Mouse (Mus musculus): ENCODE measurements around the gene Olig1. TPM values are rescaled to one million over a fixed set of nuclear protein-coding genes. Genes with fewer than 3 reads are reported as not detected.

Olig1 gene
- polyA plus RNA-seq, 1 experiment, result not detected

- Histone ChIP-seq H3K4me1 (ENCODE audit: control insufficient read depth, insufficient read depth, low read length) (no peaks in the 10 kb centered on the region), H3K27ac (ENCODE audit: control insufficient read depth, insufficient read depth, low read depth, low read length, poor library complexity) (no peak overlapping the region), H3K4me3 (replicated peaks; ENCODE audit: control insufficient read depth, low read depth, low read length) (no peak overlapping the region)
- no peak for TF ChIP-seq CTCF (IDR thresholded peaks at IDR 0.05; ENCODE audit: control insufficient read depth, insufficient read depth, low read length)
- WGBS, result 31% methylated on average over 12 of the region's 12 CpGs
Measured at GRCm38 (mm10) chr16:91262467-91263220, 6.9 kb upstream of the Olig1 start.

DNA sequence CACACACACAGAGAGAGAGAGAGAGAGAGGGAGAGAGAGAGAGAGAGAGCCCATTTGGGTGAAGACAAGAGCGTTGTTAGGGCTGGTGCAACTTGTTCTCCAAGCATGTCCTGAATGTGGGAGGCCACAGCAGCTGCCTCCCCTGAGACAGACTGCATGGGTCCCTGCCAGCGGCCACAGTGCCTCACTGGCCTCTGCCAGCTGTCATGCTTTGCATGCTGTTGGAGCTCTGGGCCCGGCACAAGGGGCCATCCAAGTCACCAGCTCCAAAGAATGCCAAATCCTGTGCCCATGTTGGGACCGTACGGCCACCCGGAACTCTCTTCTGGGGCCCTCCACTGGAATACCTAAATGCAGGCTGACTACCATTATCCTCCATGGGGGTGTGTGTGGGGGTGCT lies 3.6 kb upstream of the Olig1 start:
- Histone ChIP-seq H3K27ac (ENCODE audit: control insufficient read depth, insufficient read depth, low read depth, low read length, poor library complexity) (no peak overlapping the region), H3K4me3 (replicated peaks; ENCODE audit: control insufficient read depth, low read depth, low read length) (no peak overlapping the region), H3K4me1 (ENCODE audit: control insufficient read depth, insufficient read depth, low read length) (no peaks in the 10 kb centered on the region)
- 76% methylated on average over 6 of the region's 6 CpGs for WGBS
- no peak for TF ChIP-seq POLR2A (IDR thresholded peaks at IDR 0.05; ENCODE audit: borderline replicate concordance, control insufficient read depth, low read depth, low read length)
- no peak for TF ChIP-seq CTCF (IDR thresholded peaks at IDR 0.05; ENCODE audit: control insufficient read depth, insufficient read depth, low read length)

GRCm38 (mm10) chr16:91268724-91269452 lies 684 bp upstream of the Olig1 start:
- WGBS, result 14% methylated on average over 13 of the region's 13 CpGs
- Histone ChIP-seq H3K4me1 (ENCODE audit: control insufficient read depth, insufficient read depth, low read length) (no peaks in the 10 kb centered on the region), H3K27ac (ENCODE audit: control insufficient read depth, insufficient read depth, low read depth, low read length, poor library complexity) (no peak overlapping the region), H3K4me3 (replicated peaks; ENCODE audit: control insufficient read depth, low read depth, low read length) (no peak overlapping the region)
- TF ChIP-seq CTCF (IDR thresholded peaks at IDR 0.05; ENCODE audit: control insufficient read depth, insufficient read depth, low read length), result no peak
- TF ChIP-seq POLR2A (IDR thresholded peaks at IDR 0.05; ENCODE audit: borderline replicate concordance, control insufficient read depth, low read depth, low read length), result no peak

DNA sequence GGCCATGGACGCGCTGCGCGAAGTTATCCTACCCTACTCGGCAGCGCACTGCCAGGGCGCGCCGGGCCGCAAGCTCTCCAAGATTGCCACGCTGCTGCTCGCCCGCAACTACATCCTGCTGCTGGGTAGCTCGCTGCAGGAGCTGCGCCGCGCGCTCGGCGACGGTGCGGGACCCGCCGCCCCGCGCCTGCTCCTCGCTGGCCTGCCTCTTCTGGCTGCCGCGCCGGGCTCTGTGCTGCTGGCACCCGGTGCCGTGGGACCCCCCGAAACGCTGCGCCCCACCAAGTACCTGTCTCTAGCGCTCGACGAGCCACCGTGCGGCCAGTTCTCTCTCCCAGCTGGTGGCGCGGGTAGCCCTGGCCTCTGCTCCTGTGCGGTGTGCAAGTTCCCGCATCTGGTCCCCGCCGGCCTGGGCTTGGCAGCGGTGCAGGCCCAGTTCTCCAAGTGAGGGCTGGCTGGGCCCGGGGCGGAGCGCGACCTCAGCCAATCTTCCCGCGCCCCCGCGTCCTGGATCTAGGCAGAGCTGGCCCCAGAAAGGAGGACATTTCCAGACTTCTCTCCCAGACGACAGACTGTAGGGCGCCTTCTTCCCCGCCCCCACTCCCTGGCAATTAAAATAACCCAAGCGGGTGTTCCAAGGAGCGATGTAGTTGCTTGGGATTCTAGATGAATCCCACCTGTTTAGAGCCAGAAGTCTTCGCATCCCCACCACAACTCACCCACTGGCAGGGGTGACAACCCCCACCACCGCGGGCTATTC lies 820 bp downstream of the Olig1 start:
- 3% methylated on average over 63 of the region's 63 CpGs for WGBS
- Histone ChIP-seq H3K27ac (ENCODE audit: control insufficient read depth, insufficient read depth, low read depth, low read length, poor library complexity) (no peak overlapping the region; the same call in 1 of the 2 replicates), H3K4me3 (replicated peaks; ENCODE audit: control insufficient read depth, low read depth, low read length) (no peak overlapping the region), H3K4me1 (ENCODE audit: control insufficient read depth, insufficient read depth, low read length) (no peaks in the 10 kb centered on the region)
- TF ChIP-seq POLR2A (IDR thresholded peaks at IDR 0.05; ENCODE audit: borderline replicate concordance, control insufficient read depth, low read depth, low read length) (no peak), CTCF (IDR thresholded peaks at IDR 0.05; ENCODE audit: control insufficient read depth, insufficient read depth, low read length) (no peak)

DNA sequence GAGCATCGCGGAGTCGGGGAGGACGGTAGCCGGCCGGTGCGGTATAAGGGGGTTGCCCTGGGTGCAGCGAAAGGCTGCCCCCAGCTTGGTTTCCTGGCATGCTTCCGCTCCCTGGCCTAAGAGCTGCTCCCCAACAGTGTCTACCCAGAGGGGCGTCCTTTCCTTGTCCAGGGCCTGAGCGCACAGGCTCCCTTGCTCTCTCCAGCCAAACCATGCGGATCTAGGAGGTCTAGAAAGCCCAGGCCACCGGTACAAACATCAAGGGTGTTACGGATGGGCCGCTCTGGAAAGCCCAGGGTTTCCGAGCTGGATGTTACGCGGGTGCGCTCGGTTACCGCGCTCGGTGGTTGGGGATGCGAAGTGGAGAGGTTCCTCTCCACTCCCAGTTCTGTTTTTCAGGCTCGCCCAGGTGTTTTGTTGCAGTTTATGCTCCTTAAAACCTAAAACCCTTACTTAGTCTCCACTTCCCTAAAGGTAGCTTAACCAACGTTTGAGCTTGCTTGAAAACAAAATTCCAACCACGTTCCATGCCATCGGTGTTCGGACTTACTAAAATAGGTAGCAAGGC lies 1.5 kb downstream of the Olig1 start:
- Histone ChIP-seq H3K4me3 (replicated peaks; ENCODE audit: control insufficient read depth, low read depth, low read length) (no peak overlapping the region), H3K4me1 (ENCODE audit: control insufficient read depth, insufficient read depth, low read length) (no peaks in the 10 kb centered on the region), H3K27ac (ENCODE audit: control insufficient read depth, insufficient read depth, low read depth, low read length, poor library complexity) (no peak overlapping the region)
- TF ChIP-seq POLR2A (IDR thresholded peaks at IDR 0.05; ENCODE audit: borderline replicate concordance, control insufficient read depth, low read depth, low read length) (no peak), CTCF (IDR thresholded peaks at IDR 0.05; ENCODE audit: control insufficient read depth, insufficient read depth, low read length) (no peak)
- 3% methylated on average over 29 of the region's 29 CpGs for WGBS

DNA sequence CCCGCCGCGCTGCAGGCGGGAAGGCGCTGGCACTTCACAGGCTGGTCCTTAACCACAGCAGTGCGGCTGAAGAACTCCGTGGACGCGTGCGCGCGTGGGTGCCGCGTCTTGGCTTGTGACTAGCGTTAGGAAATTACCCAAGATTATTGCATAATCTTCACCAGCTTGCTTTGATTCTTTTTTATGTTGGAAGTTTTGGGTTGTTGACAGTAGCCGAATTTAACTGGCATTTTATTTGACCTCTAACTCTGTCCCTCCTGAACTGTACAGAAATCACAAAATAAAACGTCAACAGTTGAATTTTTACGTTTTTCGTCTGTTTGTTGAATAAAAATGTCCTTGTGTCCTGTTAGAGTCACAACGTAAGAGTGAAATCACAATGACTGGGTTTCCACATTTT lies 2.1 kb downstream of the Olig1 start:
- TF ChIP-seq CTCF (IDR thresholded peaks at IDR 0.05; ENCODE audit: control insufficient read depth, insufficient read depth, low read length), result no peak
- no peak for TF ChIP-seq POLR2A (IDR thresholded peaks at IDR 0.05; ENCODE audit: borderline replicate concordance, control insufficient read depth, low read depth, low read length)
- Histone ChIP-seq H3K4me3 (replicated peaks; ENCODE audit: control insufficient read depth, low read depth, low read length) (no peak overlapping the region), H3K27ac (ENCODE audit: control insufficient read depth, insufficient read depth, low read depth, low read length, poor library complexity) (no peak overlapping the region), H3K4me1 (ENCODE audit: control insufficient read depth, insufficient read depth, low read length) (no peaks in the 10 kb centered on the region)
- WGBS, result 3% methylated on average over 20 of the region's 20 CpGs

- Histone ChIP-seq H3K27ac (ENCODE audit: control insufficient read depth, insufficient read depth, low read depth, low read length, poor library complexity) (no peak overlapping the region), H3K4me3 (replicated peaks; ENCODE audit: control insufficient read depth, low read depth, low read length) (no peak overlapping the region), H3K4me1 (ENCODE audit: control insufficient read depth, insufficient read depth, low read length) (no peaks in the 10 kb centered on the region)
- WGBS, result 59% methylated on average over 4 of the region's 4 CpGs
- TF ChIP-seq POLR2A (IDR thresholded peaks at IDR 0.05; ENCODE audit: borderline replicate concordance, control insufficient read depth, low read depth, low read length) (no peak), CTCF (IDR thresholded peaks at IDR 0.05; ENCODE audit: control insufficient read depth, insufficient read depth, low read length) (no peak)
Measured at GRCm38 (mm10) chr16:91280516-91280915, 10.9 kb downstream of the Olig1 start.

DNA sequence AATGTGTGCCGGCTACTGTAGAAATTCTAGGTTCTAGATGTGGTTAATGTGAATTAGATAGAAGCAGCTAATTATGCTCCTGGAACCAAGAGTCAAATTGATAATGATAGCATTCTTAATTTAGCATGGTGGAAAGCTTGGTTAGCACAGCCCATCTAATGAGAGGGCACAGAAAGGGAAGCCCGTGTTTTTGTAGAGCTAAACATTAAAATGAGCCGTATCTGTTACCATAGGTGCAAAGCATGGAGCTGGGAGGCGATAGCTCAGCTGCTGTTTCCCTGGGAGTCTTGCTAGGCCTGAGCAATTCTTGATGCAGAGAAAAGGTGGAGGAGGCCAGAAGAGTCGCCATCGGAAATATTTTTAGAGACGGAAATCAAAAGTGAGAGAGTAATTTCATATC lies 22.5 kb downstream of the Olig1 start:
- TF ChIP-seq CTCF (IDR thresholded peaks at IDR 0.05; ENCODE audit: control insufficient read depth, insufficient read depth, low read length), result no peak
- Histone ChIP-seq H3K4me3 (replicated peaks; ENCODE audit: control insufficient read depth, low read depth, low read length) (no peak overlapping the region), H3K27ac (ENCODE audit: control insufficient read depth, insufficient read depth, low read depth, low read length, poor library complexity) (no peak overlapping the region), H3K4me1 (ENCODE audit: control insufficient read depth, insufficient read depth, low read length) (no peaks in the 10 kb centered on the region)
- WGBS, result 78% methylated on average over 7 of the region's 7 CpGs
